Mouse (Mus musculus) forebrain, embryonic 11.5 days (tissue): Measurements from ENCODE around the gene Nrm. TPM values are rescaled to one million over a fixed set of nuclear protein-coding genes. Genes with fewer than 3 reads are reported as not detected.
A peak's percentile ranks its signal among the peaks of the same experiment; 100 is the strongest.

Experiments
- ATAC-seq: fragments of 200-750 bp; cut with Nextera tagmentation; replicated peaks from 2 replicates; pipeline ENCODE4 v1.8.0; 2017; ENCODE audit warnings: moderate TSS enrichment; ENCODE audit not compliant: low FRiP score
- DNase-seq: peaks from one replicate; pipeline ENCODE4 v3.0.0-alpha.2; 2017; ENCODE audit warnings: low spot score
- H3K27ac ChIP-seq: fragments of 300-500 bp; sonication (generic); 2 replicates; pipeline ENCODE4 v1.5.1; 2014; ENCODE audit warnings: low read depth, low read length
- H3K27me3 ChIP-seq: fragments of 300-500 bp; sonication (generic); 2 replicates; pipeline ENCODE4 v1.6.1; 2014; ENCODE audit warnings: mild to moderate bottlenecking, low read length, mixed read lengths; ENCODE audit not compliant: control insufficient read depth, insufficient read depth
- H3K36me3 ChIP-seq: fragments of 300-500 bp; sonication (generic); 2 replicates; pipeline ENCODE4 v1.6.1; 2014; ENCODE audit warnings: mild to moderate bottlenecking, low read length, moderate library complexity, mixed read lengths; ENCODE audit not compliant: control insufficient read depth, insufficient read depth
- H3K4me1 ChIP-seq: fragments of 300-500 bp; sonication (generic); replicated peaks from 2 replicates; pipeline ENCODE4 v1.6.1; 2014; ENCODE audit warnings: low read length, mixed read lengths; ENCODE audit not compliant: control insufficient read depth, insufficient read depth
- H3K4me2 ChIP-seq: fragments of 300-500 bp; sonication (generic); 2 replicates; pipeline ENCODE4 v1.6.1; 2014; ENCODE audit warnings: low read depth, mild to moderate bottlenecking, low read length, moderate library complexity, mixed read lengths; ENCODE audit not compliant: severe bottlenecking
- H3K4me3 ChIP-seq: fragments of 300-500 bp; sonication (generic); 2 replicates; pipeline ENCODE4 v1.5.1; 2014; ENCODE audit warnings: low read depth, low read length
- H3K9ac ChIP-seq: fragments of 300-500 bp; sonication (generic); 2 replicates; pipeline ENCODE4 v1.6.1; 2014; ENCODE audit warnings: low read length
- H3K9me3 ChIP-seq: fragments of 300-500 bp; sonication (generic); 2 replicates; pipeline ENCODE4 v1.6.1; 2016; ENCODE audit warnings: low read length, mixed read lengths; ENCODE audit not compliant: control insufficient read depth
- WGBS: fragments of 180-500 bp; shearing (Covaris S2); extraction: QIAGEN DNeasy Blood & Tissue Kit; methylation state at CpG from one replicate; pipeline ENCODE4 v1.1.7; 2014; 5-methylcytosine and 5-hydroxymethylcytosine counted together
- polyA plus RNA-seq: library from polyadenylated mRNA; unstranded; fragments of >200 nt; fragmentation: Nextera tagmentation; extraction: Ambion mirVana; gene quantifications from 2 replicates; pipeline ENCODE4 v1.2.1, GENCODE M21; 2014

Nrm gene
- polyA plus RNA-seq, 1 experiment from 2014 or later = 68.8 TPM

GRCm38 (mm10) chr17:35873774-35874519 lies 12.8 kb downstream of the Nrm start:
- H3K27me3 ChIP-seq = no peaks in the 10 kb centered on the region
- no peak overlapping the region for H3K4me2 ChIP-seq
- H3K36me3 ChIP-seq = peaks cover 8% of the 10 kb centered on the region; the same call in 1 of the 2 replicates
- ATAC-seq = peak; percentile 65; the same call in 1 of the 2 replicates
- DNase-seq = peak; percentile 96
- H3K4me1 ChIP-seq = peaks cover 8% of the 10 kb centered on the region
- 33% methylated on average over 21 of the region's 21 CpGs for WGBS
- no peak overlapping the region for H3K9ac ChIP-seq
- H3K4me3 ChIP-seq = no peak overlapping the region
- H3K27ac ChIP-seq = no peak overlapping the region
- H3K9me3 ChIP-seq = peaks cover 2% of the 10 kb centered on the region; the same call in 1 of the 2 replicates

DNA sequence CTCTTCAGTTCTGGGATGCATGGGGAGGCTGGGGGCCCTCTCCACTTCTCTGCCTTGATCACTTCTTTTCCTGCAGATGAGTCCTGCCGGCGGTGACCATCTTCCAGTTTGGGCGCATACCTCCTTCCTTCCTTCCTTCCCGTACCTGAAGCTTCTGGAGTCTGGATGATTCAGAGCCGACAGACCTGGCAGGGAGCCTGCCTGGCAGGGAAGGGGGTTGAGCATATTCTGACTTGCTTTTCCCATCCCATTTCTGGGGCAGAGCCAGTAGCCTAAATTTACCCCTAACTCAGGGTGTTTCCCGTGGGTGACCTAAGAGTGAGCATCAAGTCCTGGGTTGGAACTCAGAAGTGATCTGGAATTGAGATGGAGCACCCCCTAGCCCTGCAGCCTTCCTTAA lies 13.6 kb downstream of the Nrm start:
- no peaks in the 10 kb centered on the region for H3K27me3 ChIP-seq
- no peak overlapping the region for H3K27ac ChIP-seq
- ATAC-seq (no peak), DNase-seq (no peak)
- peaks cover 8% of the 10 kb centered on the region; the same call in 1 of the 2 replicates for H3K36me3 ChIP-seq
- H3K9ac ChIP-seq = no peak overlapping the region
- WGBS = 94% methylated on average over 6 of the region's 6 CpGs
- peaks cover 5% of the 10 kb centered on the region for H3K4me1 ChIP-seq
- peaks cover 2% of the 10 kb centered on the region; the same call in 1 of the 2 replicates for H3K9me3 ChIP-seq
- no peak overlapping the region for H3K4me2 ChIP-seq
- H3K4me3 ChIP-seq = no peak overlapping the region

- H3K9me3 ChIP-seq = no peaks in the 10 kb centered on the region
- peak within 1 kb of the TSS; percentile 76 for H3K4me2 ChIP-seq
- DNase-seq = peak; percentile 98
- ATAC-seq = peak; percentile 89
- H3K4me3 ChIP-seq = peak within 1 kb of the TSS; percentile 93
- H3K27ac ChIP-seq = 0 out of 2 replicates have a peak within 1 kb of the TSS, but pooled peaks have one; percentile 15
- H3K9ac ChIP-seq = peak within 1 kb of the TSS; percentile 84
- H3K27me3 ChIP-seq = no peaks in the 10 kb centered on the region
- 5% methylated on average over 65 of the region's 66 CpGs for WGBS
- peaks cover 7% of the 10 kb centered on the region; the same call in 1 of the 2 replicates for H3K36me3 ChIP-seq
- H3K4me1 ChIP-seq = peaks cover 6% of the 10 kb centered on the region
Measured at GRCm38 (mm10) chr17:35879245-35880057, 18.3 kb downstream of the Nrm start, which contains the start of gene Dhx16. TSS of gene Dhx16 (plus strand) at chr17:35879819.

- H3K4me1 ChIP-seq = peaks cover 6% of the 10 kb centered on the region
- no peaks in the 10 kb centered on the region for H3K9me3 ChIP-seq
- H3K27me3 ChIP-seq = no peaks in the 10 kb centered on the region
- DNase-seq (no peak), ATAC-seq (no peak)
- H3K4me2 ChIP-seq = no peak overlapping the region
- no peak overlapping the region for H3K27ac ChIP-seq
- no peak overlapping the region for H3K4me3 ChIP-seq
- H3K9ac ChIP-seq = no peak overlapping the region
- WGBS = 93% methylated on average over 17 of the region's 17 CpGs
- peaks cover 11% of the 10 kb centered on the region for H3K36me3 ChIP-seq
Measured at GRCm38 (mm10) chr17:35882924-35883323, 21.8 kb downstream of the Nrm start.

DNA sequence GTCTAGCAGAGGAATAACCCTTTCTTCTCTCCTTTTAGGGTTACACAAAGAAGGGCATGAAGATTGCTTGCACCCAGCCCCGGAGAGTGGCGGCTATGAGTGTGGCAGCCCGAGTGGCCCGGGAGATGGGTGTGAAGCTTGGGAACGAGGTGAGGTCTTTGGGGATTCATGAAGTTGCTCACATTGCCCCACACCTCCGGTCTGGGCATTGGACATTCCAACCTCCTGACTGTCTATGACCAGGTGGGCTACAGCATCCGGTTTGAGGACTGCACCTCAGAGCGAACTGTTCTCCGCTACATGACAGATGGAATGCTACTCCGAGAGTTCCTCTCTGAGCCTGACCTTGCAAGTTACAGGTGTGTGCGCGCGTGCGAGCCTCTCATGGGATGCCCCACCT lies 22.7 kb downstream of the Nrm start:
- Histone ChIP-seq H3K36me3 (peaks cover 14% of the 10 kb centered on the region), H3K9ac (no peak overlapping the region)
- ATAC-seq = no peak

DNA sequence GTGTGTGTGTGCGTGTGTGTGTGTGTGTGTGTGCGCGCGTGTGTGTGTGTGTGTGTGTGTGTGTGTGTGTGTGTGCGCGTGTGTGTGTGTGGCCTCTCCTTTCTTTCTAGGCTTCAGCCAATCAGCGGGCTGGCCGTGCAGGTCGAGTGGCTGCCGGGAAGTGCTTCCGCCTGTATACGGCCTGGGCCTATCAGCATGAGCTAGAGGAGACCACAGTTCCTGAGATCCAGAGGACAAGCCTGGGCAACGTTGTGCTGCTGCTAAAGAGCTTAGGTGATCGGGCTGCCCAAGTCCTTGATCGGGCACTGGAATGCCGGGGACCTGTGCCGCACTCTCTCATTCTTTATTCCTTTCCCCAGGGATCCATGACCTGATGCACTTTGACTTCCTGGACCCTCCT lies 26.6 kb downstream of the Nrm start:
- no peaks in the 10 kb centered on the region for H3K9me3 ChIP-seq
- no peak overlapping the region for H3K4me3 ChIP-seq
- WGBS = 87% methylated on average over 15 of the region's 17 CpGs
- H3K27me3 ChIP-seq = no peaks in the 10 kb centered on the region
- H3K4me1 ChIP-seq = no peaks in the 10 kb centered on the region
- no peak overlapping the region for H3K9ac ChIP-seq
- peaks cover 32% of the 10 kb centered on the region for H3K36me3 ChIP-seq
- ATAC-seq (no peak), DNase-seq (no peak)
- H3K27ac ChIP-seq = no peak overlapping the region
- no peak overlapping the region for H3K4me2 ChIP-seq

More for the DNA sequence above, 22.7 kb downstream of the Nrm start:
- WGBS = 95% methylated on average over 14 of the region's 14 CpGs
- peaks cover 6% of the 10 kb centered on the region for H3K4me1 ChIP-seq
- no peak overlapping the region for H3K4me2 ChIP-seq
- no peak overlapping the region for H3K27ac ChIP-seq
- no peak for DNase-seq
- no peaks in the 10 kb centered on the region for H3K9me3 ChIP-seq
- no peaks in the 10 kb centered on the region for H3K27me3 ChIP-seq
- H3K4me3 ChIP-seq = no peak overlapping the region

GRCm38 (mm10) chr17:35896781-35897643 lies 35.9 kb downstream of the Nrm start, which contains the start of gene 2310061I04Rik:
TSS of gene 2310061I04Rik (minus strand) at chr17:35897431.
- Histone ChIP-seq H3K4me3 (peak within 1 kb of the TSS; percentile 72), H3K36me3 (peaks cover 9% of the 10 kb centered on the region), H3K27ac (peak within 1 kb of the TSS; percentile 88), H3K9me3 (no peaks in the 10 kb centered on the region), H3K4me2 (peak within 1 kb of the TSS; percentile 99), H3K9ac (peak within 1 kb of the TSS; percentile 82), H3K4me1 (peaks cover 3% of the 10 kb centered on the region), H3K27me3 (no peaks in the 10 kb centered on the region)
- DNase-seq (peak; percentile 96), ATAC-seq (peak; percentile 94)
- WGBS = under 1% methylated on average over 73 of the region's 86 CpGs
